ENCODE assay signal across 15 mouse cellular contexts in genomic region chr14:37430656-37431055, GRCm38 (mm10).
DNase-seq lines count a peak whose midpoint lies in the region; ATAC-seq and TF ChIP-seq lines count a peak whose summit lies in the region.
"Had no signal": no experiment of that assay in that cellular context is flagged by ENCODE, and none has a peak within 500 bp of the region (broad histone marks: within the 10 kb centered on the region; RNA-seq: fewer than 3 reads in every experiment).

No protein-coding gene starts in this region.

- WGBS in kidney, postnatal 0 days: 67% methylated on average over 1 of the region's 1 CpGs

- H3K4me1 ChIP-seq in kidney, postnatal 0 days (replicated peaks; ENCODE audit: insufficient read depth, low read length): no peaks in the 10 kb centered on the region
- H3K4me1 ChIP-seq in megakaryocyte, embryonic 14.5 days: no peaks in the 10 kb centered on the region
- no peaks in the 10 kb centered on the region for H3K4me1 ChIP-seq in cortical plate, adult 2 months (ENCODE audit: control insufficient read depth, insufficient read depth, low read length)
- H3K4me1 ChIP-seq: embryonic facial prominence, embryonic 13.5 days; liver, embryonic 13.5 days had no signal

- TF ChIP-seq CTCF in kidney, postnatal 0 days (IDR thresholded peaks at IDR 0.05; ENCODE audit: low read depth): 0 out of 2 replicates have a peak, but pooled peaks have one; percentile 14
- TF ChIP-seq CTCF in cortical plate, adult 2 months (IDR thresholded peaks at IDR 0.05; ENCODE audit: extremely low read depth, insufficient read depth, low read length): peak; percentile 37

- no peak overlapping the region for H3K4me2 ChIP-seq in kidney, postnatal 0 days (ENCODE audit: low read length)
- H3K4me2 ChIP-seq: embryonic facial prominence, embryonic 13.5 days; liver, embryonic 13.5 days had no signal

- no peaks in the 10 kb centered on the region for H3K36me3 ChIP-seq in kidney, postnatal 0 days (ENCODE audit: insufficient read depth, low read length)
- no peaks in the 10 kb centered on the region for H3K36me3 ChIP-seq in megakaryocyte, embryonic 14.5 days (replicated peaks; ENCODE audit: low read length)
- H3K36me3 ChIP-seq: embryonic facial prominence, embryonic 13.5 days; liver, embryonic 13.5 days had no signal

- H3K27ac ChIP-seq in kidney, postnatal 0 days: no peak overlapping the region
- H3K27ac ChIP-seq in cortical plate, adult 2 months (ENCODE audit: insufficient read depth, low read length): no peak overlapping the region
- H3K27ac ChIP-seq: embryonic facial prominence, embryonic 13.5 days; liver, embryonic 13.5 days had no signal

- ATAC-seq in kidney, postnatal 0 days (replicated peaks; ENCODE audit: low FRiP score, low read depth): no peak
- no peak for ATAC-seq in megakaryocyte, adult 5-6 weeks (ENCODE audit: poor library complexity, severe bottlenecking)

- no peaks in the 10 kb centered on the region for H3K27me3 ChIP-seq in kidney, postnatal 0 days (ENCODE audit: insufficient read depth, low read length)
- H3K27me3 ChIP-seq in megakaryocyte, embryonic 14.5 days (replicated peaks): no peaks in the 10 kb centered on the region
- H3K27me3 ChIP-seq: CH12.LX; embryonic facial prominence, embryonic 13.5 days; liver, embryonic 13.5 days had no signal

- no peaks in the 10 kb centered on the region for H3K9me3 ChIP-seq in kidney, postnatal 0 days (replicated peaks; ENCODE audit: low read length)
- peaks cover 2% of the 10 kb centered on the region; the same call in 1 of the 2 replicates for H3K9me3 ChIP-seq in megakaryocyte, embryonic 14.5 days
- H3K9me3 ChIP-seq: embryonic facial prominence, embryonic 13.5 days; liver, embryonic 13.5 days had no signal

- H3K4me3 ChIP-seq in kidney, postnatal 0 days (replicated peaks; ENCODE audit: low read depth, low read length): no peak overlapping the region
- H3K4me3 ChIP-seq in megakaryocyte, embryonic 14.5 days (replicated peaks): peak overlapping the region; percentile 16
- H3K4me3 ChIP-seq in cortical plate, adult 2 months (ENCODE audit: insufficient read depth, low read length): no peak overlapping the region
- H3K4me3 ChIP-seq: embryonic facial prominence, embryonic 13.5 days; liver, embryonic 13.5 days had no signal

- no peak for TF ChIP-seq POLR2A in cortical plate, adult 2 months (IDR thresholded peaks at IDR 0.05; ENCODE audit: extremely low read depth, insufficient read depth, low read length)

- H3K9ac ChIP-seq in kidney, postnatal 0 days (ENCODE audit: low read depth, low read length): no peak overlapping the region
- H3K9ac ChIP-seq: embryonic facial prominence, embryonic 13.5 days; liver, embryonic 13.5 days had no signal

- peak; percentile 5 for DNase-seq in embryo, embryonic 10 days (ENCODE audit: low spot score)
- no peak for DNase-seq in embryo, embryonic 11 days
- DNase-seq in kidney, postnatal 0 days (ENCODE audit: low spot score): no peak
- no peak for DNase-seq in kidney, postnatal 4 days
- DNase-seq in cerebellum, adult 9-11 months: no peak
- DNase-seq: adrenal gland, postnatal 36 days; cerebellum, postnatal 14 days; kidney, adult 9 months; liver, embryonic 13.5 days; right cerebral cortex, postnatal 4 days had no signal
